In the genomic region with DNA sequence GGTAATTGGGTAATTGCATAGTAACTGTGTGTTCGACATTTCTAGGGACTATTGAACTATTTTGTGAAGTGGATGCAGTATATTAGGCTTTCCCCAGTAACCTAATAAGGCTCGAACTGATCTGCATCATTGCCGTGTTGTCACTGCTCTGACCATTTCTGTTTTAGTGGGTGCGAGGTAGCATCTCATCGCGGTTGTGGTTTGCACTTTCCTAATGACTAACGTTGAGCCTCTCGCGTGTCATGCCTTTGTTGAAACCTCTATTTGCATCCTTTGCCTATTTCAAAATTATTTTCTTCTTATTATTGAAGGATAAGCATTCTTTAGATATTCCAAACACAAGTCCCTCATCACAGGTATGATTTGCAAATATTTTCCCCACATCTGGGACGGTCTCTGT, we compare ENCODE assay signal across 21 mouse cellular contexts. TPM values are rescaled to one million over a fixed set of nuclear protein-coding genes. Genes with fewer than 3 reads are reported as not detected.
"Had no signal": no experiment of that assay in that cellular context is flagged by ENCODE, and none has a peak within 500 bp of the region (broad histone marks: within the 10 kb centered on the region; RNA-seq: fewer than 3 reads in every experiment).

No protein-coding gene starts in this region.

- H3K4me1 ChIP-seq: midbrain, embryonic 10.5 days; midbrain, embryonic 12.5 days; neural tube, embryonic 13.5 days; neural tube, embryonic 15.5 days had no signal

- H3K27ac ChIP-seq: midbrain, embryonic 10.5 days; midbrain, embryonic 12.5 days; neural tube, embryonic 13.5 days; neural tube, embryonic 15.5 days had no signal

- H3K4me3 ChIP-seq: midbrain, embryonic 10.5 days; midbrain, embryonic 12.5 days; neural tube, embryonic 13.5 days; neural tube, embryonic 15.5 days had no signal

- H3K9ac ChIP-seq: lung, embryonic 14.5 days; midbrain, embryonic 12.5 days; neural tube, embryonic 13.5 days; neural tube, embryonic 15.5 days had no signal

- DNase-seq: lung, adult 18-20 months; lung, embryonic 14.5 days; lung, postnatal 10 days; lung, postnatal 4 days; midbrain, embryonic 14.5 days; retina, postnatal 1 day; right cerebral cortex, adult 18-20 months; right cerebral cortex, postnatal 25 days; right cerebral cortex, postnatal 4 days; spleen, adult 18-20 months; thymus, adult 2 months; thymus, postnatal 25 days; thymus, postnatal 4 days had no signal

- H3K27me3 ChIP-seq: midbrain, embryonic 12.5 days; neural tube, embryonic 13.5 days; neural tube, embryonic 15.5 days had no signal

- ATAC-seq: midbrain, embryonic 16.5 days had no signal

- H3K36me3 ChIP-seq: midbrain, embryonic 10.5 days; midbrain, embryonic 12.5 days; neural tube, embryonic 13.5 days; neural tube, embryonic 15.5 days had no signal

- H3K9me3 ChIP-seq: midbrain, embryonic 10.5 days; midbrain, embryonic 12.5 days; neural tube, embryonic 13.5 days; neural tube, embryonic 15.5 days had no signal

- H3K4me2 ChIP-seq: lung, embryonic 14.5 days; midbrain, embryonic 12.5 days; neural tube, embryonic 13.5 days; neural tube, embryonic 15.5 days had no signal

RNA-seq across cellular contexts. Expression of gene Gzma, which starts 4.0 kb away (rescaled TPM):
- polyA plus RNA-seq: lung, embryonic 14.5 days; midbrain, embryonic 10.5 days; midbrain, embryonic 12.5 days; midbrain, embryonic 14.5 days; midbrain, embryonic 16.5 days; neural tube, embryonic 11.5 days; neural tube, embryonic 13.5 days; neural tube, embryonic 15.5 days; stomach, embryonic 14.5 days had no signal

RNA-seq across cellular contexts. Expression of gene Gpx8, which starts 58.5 kb away (rescaled TPM):
- total RNA-seq: megakaryocyte-erythroid progenitor cell, adult 5-6 weeks had no signal
